Mouse (Mus musculus) myocyte (in vitro differentiated cells): Measurements from ENCODE around the gene Zfp740.

Experiments
- MAX ChIP-seq: IDR thresholded peaks from one replicate; pipeline ENCODE4 v1.6.1; 2011; ENCODE audit warnings: low read depth, mild to moderate bottlenecking, control low read depth
- POLR2A ChIP-seq: IDR thresholded peaks from one replicate; pipeline ENCODE4 v1.6.1; 2011; ENCODE audit warnings: low read depth, mild to moderate bottlenecking, control low read depth, moderate library complexity; ENCODE audit not compliant: insufficient read length
- USF1 ChIP-seq: IDR thresholded peaks from one replicate; pipeline ENCODE4 v1.6.1; 2011; ENCODE audit warnings: low read depth, mild to moderate bottlenecking, control low read depth, moderate library complexity

GRCm38 (mm10) chr15:102176571-102177316 is 26.3 kb upstream of the Zfp740 start:
- TF ChIP-seq MAX: no peak
- no peak for TF ChIP-seq POLR2A
- no peak for TF ChIP-seq USF1
